Mouse (Mus musculus): ENCODE measurements around the gene Shld1.

Shld1 gene

DNA sequence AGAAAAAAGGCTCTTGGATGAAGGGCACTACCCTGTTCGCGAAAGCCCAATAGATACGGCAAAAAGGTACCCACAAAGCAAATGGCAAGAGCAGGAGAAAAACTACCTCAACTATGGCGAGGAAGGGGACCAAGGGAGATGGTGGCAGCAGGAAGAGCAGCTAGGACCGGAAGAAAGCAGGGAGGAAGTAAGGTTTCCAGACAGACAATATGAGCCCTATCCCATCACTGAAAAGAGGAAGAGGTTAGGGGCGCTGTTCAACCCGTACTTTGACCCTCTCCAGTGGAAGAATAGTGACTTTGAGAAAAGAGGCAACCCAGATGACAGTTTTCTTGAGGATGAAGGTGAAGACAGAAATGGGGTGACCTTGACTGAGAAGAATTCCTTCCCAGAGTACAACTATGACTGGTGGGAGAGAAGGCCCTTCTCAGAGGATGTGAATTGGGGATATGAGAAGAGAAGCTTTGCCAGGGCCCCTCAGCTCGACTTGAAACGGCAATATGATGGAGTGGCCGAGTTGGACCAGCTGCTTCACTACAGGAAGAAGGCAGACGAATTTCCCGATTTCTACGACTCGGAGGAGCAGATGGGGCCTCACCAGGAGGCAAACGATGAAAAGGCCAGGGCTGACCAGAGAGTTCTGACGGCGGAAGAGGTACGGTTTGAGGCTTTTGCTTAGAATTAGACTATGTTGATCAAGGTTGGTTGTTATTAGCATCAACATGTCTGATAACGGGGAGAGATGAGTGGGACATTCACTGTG is 106.9 kb downstream of the Shld1 start:
- DNase-seq (ENCODE audit: low read depth, low spot score), result no peak

DNA sequence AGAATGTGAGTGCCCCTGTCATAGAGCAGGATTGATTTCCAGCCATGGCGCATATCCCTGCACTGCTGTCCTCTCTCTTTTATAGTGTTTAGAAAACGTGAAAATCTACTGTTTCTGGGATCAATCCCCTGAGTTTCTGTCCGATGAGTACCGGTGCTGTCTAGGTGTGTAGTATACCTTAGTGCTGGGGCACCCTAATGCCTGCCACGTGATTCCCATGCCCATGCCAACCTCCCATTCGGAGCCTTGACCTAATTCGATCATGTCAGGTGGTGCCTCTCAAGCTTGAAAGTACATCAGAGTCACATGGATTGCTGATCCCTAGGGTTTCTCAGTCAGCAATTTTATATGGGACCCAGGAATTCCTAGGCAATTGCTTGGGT is 107.5 kb downstream of the Shld1 start:
- DNase-seq (ENCODE audit: low read depth, low spot score), result no peak

Measured in retina, adult 2 months (tissue).